Mouse (Mus musculus): ENCODE measurements at regions not wholly inside any gene's neighbourhood (a gene's known extent, or its start where the extent isn't known, plus 50 kb on each side); places are given as distances from the start of the nearest gene placed in this dataset.

DNA sequence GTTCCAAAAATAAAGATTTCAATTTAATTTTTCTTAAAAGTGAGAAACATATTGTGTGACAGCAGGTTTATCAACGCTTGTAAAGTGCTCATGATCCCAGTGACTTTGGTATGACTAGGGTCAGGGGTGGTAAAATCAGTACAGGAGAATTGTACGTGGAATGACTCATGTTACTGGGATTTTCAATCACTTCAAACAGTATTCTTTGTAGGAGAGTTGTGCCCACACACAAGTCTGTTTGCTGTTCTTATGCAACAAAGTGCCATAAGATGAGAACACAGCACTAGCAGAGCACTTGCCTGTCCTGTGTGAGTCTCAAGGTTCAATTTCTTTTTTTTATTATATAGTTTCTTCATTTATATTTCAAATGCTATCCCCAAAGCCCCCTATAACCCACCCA lies 166.5 kb downstream of the Smarca1 start:
- no peak for DNase-seq (ENCODE audit: low spot score)

DNA sequence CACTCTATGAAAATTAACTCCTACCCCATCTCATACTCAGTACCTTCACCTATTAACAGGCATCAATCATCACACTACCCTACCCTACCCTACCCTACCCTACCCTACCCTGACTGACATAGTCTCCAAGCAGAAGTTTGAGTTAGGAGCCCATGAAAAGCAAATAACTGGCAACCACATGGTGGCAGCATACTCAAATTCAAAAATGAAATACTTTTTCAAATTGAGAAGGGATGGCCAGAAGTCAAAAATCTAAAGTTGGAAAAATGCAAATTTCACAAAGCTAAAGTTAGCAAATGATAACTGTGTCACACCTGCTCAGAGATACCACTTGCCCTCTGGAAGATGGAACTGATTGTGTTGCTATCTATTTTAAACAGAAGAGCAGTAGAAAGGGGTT lies 189.7 kb downstream of the Smarca1 start:
- peak; percentile 17 for DNase-seq (ENCODE audit: low spot score)

DNA sequence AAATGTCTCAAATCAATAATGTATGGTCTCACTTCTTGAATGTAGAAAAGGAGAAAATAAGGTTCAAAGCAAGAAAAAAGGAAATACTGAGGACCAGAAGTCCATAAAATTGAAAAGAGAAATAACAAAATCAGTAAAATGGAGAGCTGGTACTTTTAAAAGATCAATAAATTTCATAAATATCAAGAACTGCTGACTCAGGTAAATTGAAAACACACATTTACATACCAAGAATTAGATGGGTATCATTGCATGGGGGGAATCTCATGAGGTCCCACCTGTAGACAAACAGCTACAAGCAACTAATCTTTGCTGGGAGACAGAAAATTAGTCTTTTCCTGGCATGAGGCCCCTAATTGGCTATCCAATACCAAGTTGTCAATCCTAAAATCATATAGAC lies 224.0 kb downstream of the Smarca1 start:
- no peak for DNase-seq (ENCODE audit: low spot score)

GRCm38 (mm10) chrX:47646523-47646922 lies 246.3 kb downstream of the Smarca1 start:
- DNase-seq (ENCODE audit: low spot score) = no peak

DNA sequence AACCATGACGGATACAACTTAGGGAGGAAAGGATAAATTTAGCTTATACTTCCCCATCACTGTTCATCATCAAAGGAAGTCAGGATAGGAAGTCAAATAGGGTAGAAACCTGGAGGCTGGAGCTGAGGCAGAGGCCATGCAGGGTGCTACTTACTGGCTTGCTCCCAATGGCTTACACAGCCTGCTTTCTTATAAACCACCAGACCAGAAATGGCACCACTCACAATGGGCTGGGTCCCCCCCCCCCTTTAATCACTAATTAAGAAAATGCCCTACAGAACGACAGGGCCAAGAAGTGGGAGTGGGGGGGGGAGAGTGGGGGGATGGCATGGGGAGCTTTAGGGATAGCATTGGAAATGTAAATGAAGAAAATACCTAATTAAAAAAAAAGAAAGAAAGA lies 251.6 kb downstream of the Smarca1 start:
- no peak for DNase-seq (ENCODE audit: low spot score)

DNA sequence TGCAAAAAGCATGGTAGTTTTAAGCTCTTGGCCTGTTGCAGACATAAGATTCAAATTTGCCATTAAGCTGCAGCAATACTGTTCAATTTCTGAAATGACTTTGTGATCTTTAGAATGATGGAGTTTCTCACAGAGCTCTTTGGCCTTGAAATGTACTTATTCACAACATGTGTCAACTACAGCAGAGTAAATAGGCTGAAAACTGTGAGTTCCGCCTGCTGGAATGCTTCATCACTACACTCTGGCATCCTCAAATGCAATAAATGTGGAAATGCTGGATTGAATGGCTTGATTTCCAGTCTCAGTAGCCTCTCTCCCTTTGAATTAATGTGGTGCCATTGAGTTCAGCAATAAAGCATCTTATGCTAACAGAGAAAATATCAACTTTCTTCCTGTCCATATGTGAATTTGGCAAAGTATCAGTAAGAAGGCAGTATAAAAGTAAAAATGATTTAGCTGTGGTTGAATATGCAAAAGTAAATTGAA lies 253.9 kb downstream of the Smarca1 start:
- DNase-seq (ENCODE audit: low spot score) = no peak

GRCm38 (mm10) chrX:47622881-47623613 lies 269.7 kb downstream of the Smarca1 start:
- DNase-seq (ENCODE audit: low spot score) = no peak

GRCm38 (mm10) chrX:47612364-47612763 lies 280.4 kb downstream of the Smarca1 start:
- no peak for DNase-seq (ENCODE audit: low spot score)

All from layer of hippocampus, adult 11-12 months (tissue).